Mouse (Mus musculus): Measurements from ENCODE around the gene Nmi. TPM values are rescaled to one million over a fixed set of nuclear protein-coding genes. Genes with fewer than 3 reads are reported as not detected.

The Nmi gene
- total and polyA plus RNA-seq, 3 experiments, result 37.8 to 60.1 (median 51.9) TPM

- dilution Hi-C loops (cut with MboI; ENCODE audit: extremely low pct_ligation_motif_present, extremely low pct_unique_long_range_greater_than_20kb, low sequenced_read_pairs), result no loop called here
- H3K27ac ChIP-seq (ENCODE audit: insufficient read depth, low read depth), result 0 out of 2 replicates have a peak overlapping the region, but pooled peaks have one; percentile 10
- peak overlapping the region; percentile 63 for H3K4me2 ChIP-seq (ENCODE audit: insufficient read depth, low read depth, poor library complexity, severe bottlenecking)
- peaks cover 4 to 34% of the 10 kb centered on the region in 2 experiments; a peak in 3 of 4 replicates for H3K4me1 ChIP-seq (ENCODE audit: control insufficient read depth in 1 of 2, insufficient read depth in 2 of 2)
- TF ChIP-seq MYC (IDR thresholded peaks at IDR 0.05; ENCODE audit: low read depth, low read length) (0 out of 2 replicates have a peak, but pooled peaks have one; percentile 17), MAX (IDR thresholded peaks at IDR 0.05; ENCODE audit: low read length) (peak; percentile 41; the same call in 1 of the 2 replicates), ZNF384 (IDR thresholded peaks at IDR 0.05; ENCODE audit: low read depth, low read length) (no peak), SIN3A (IDR thresholded peaks at IDR 0.05; ENCODE audit: low read length) (0 out of 2 replicates have a peak, but pooled peaks have one; percentile 39), CHD2 (IDR thresholded peaks at IDR 0.05; ENCODE audit: low read length) (no peak), JUN (IDR thresholded peaks at IDR 0.05; ENCODE audit: insufficient read depth, low read depth, low read length) (no peak), GABPA (IDR thresholded peaks at IDR 0.05; ENCODE audit: insufficient replicate concordance, low read depth, low read length) (no peak), JUND (conservative IDR thresholded peaks at IDR 0.05; ENCODE audit: low read depth, low read length) (no peak), MAFK (IDR thresholded peaks at IDR 0.05; ENCODE audit: insufficient replicate concordance, low read length) (no peak), MAZ (IDR thresholded peaks at IDR 0.05; ENCODE audit: low read depth, low read length) (0 out of 2 replicates have a peak, but pooled peaks have one; percentile 28), RCOR1 (conservative IDR thresholded peaks at IDR 0.05; ENCODE audit: low read depth, low read length) (no peak), MXI1 (IDR thresholded peaks at IDR 0.05; ENCODE audit: low read depth, low read length) (peak; percentile 39; the same call in 1 of the 2 replicates)
- H3K36me3 ChIP-seq (replicated peaks in 1 of 2; ENCODE audit: control insufficient read depth in 1 of 2, insufficient read depth in 1 of 2, low read length in 1 of 2), result peaks cover 9 to 35% of the 10 kb centered on the region in 2 experiments
- in situ Hi-C loops (cut with MboI; ENCODE audit: low pct_ligation_motif_present, low pct_unique_long_range_greater_than_20kb, low sequenced_read_pairs), result no loop called here
- peaks cover 3% of the 10 kb centered on the region for H3K9me3 ChIP-seq (replicated peaks; ENCODE audit: low read length)
- no peaks in the 10 kb centered on the region for H3K79me2 ChIP-seq (replicated peaks; ENCODE audit: control insufficient read depth, extremely low read depth, insufficient read depth, poor library complexity, severe bottlenecking)
- no peak for DNase-seq (ENCODE audit: extremely low read depth)
- peak overlapping the region; percentile 73 to 99 (median 80) for H3K4me3 ChIP-seq (replicated peaks in 1 of 3; ENCODE audit: low read depth in 2 of 3, low read length in 2 of 3, poor library complexity in 1 of 3)
- peak overlapping the region; percentile 94 for H3K9ac ChIP-seq (ENCODE audit: insufficient read depth, low read depth)
- H3K27me3 ChIP-seq (replicated peaks), result no peaks in the 10 kb centered on the region
Observed at GRCm38 (mm10) chr2:51933341-51934134, 39.8 kb downstream of the Nmi start.

DNA sequence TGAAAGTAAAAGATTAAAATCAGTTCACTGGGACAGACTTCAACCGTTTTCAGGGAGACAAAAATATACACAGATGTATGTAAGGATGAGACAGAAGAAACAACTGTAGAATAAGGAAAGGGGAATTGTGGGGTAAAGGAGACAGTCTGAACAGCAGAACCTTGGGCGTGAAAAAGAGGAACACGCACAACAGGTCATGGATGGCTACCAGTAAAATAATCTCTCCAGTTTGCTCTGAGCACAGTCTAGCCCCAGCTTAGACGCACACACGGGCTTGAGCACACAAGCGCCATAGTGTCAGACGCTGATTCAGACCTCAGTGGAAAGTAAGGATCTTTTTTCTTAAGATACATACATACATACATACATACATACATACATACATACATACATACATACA, 42.1 kb downstream of the Nmi start:
- in situ Hi-C loops (cut with MboI; ENCODE audit: low pct_ligation_motif_present, low pct_unique_long_range_greater_than_20kb, low sequenced_read_pairs), result no loop called here
- no peak for DNase-seq (ENCODE audit: extremely low read depth)
- dilution Hi-C loops (cut with MboI; ENCODE audit: extremely low pct_ligation_motif_present, extremely low pct_unique_long_range_greater_than_20kb, low sequenced_read_pairs), result no loop called here
- H3K9me3 ChIP-seq (replicated peaks; ENCODE audit: low read length), result peaks cover 3% of the 10 kb centered on the region
- H3K4me3 ChIP-seq (replicated peaks in 1 of 3; ENCODE audit: low read depth in 2 of 3, low read length in 2 of 3, poor library complexity in 1 of 3), result no peak overlapping the region
- H3K4me2 ChIP-seq (ENCODE audit: insufficient read depth, low read depth, poor library complexity, severe bottlenecking), result no peak overlapping the region
- H3K79me2 ChIP-seq (replicated peaks; ENCODE audit: control insufficient read depth, extremely low read depth, insufficient read depth, poor library complexity, severe bottlenecking), result no peaks in the 10 kb centered on the region
- H3K9ac ChIP-seq (ENCODE audit: insufficient read depth, low read depth), result no peak overlapping the region
- H3K36me3 ChIP-seq (replicated peaks in 1 of 2; ENCODE audit: control insufficient read depth in 1 of 2, insufficient read depth in 1 of 2, low read length in 1 of 2), result peaks cover 15 to 55% of the 10 kb centered on the region in 2 experiments
- H3K4me1 ChIP-seq (ENCODE audit: control insufficient read depth in 1 of 2, insufficient read depth in 2 of 2), result peaks cover 4 to 34% of the 10 kb centered on the region in 2 experiments; a peak in 3 of 4 replicates
- H3K27ac ChIP-seq (ENCODE audit: insufficient read depth, low read depth), result no peak overlapping the region
- TF ChIP-seq E2F4 (IDR thresholded peaks at IDR 0.05; ENCODE audit: insufficient replicate concordance, low read depth, low read length) (no peak), NELFE (IDR thresholded peaks at IDR 0.05; ENCODE audit: low read depth, low read length) (no peak), SMC3 (IDR thresholded peaks at IDR 0.05; ENCODE audit: low read depth, low read length) (no peak), ZMIZ1 (IDR thresholded peaks at IDR 0.05; ENCODE audit: low read depth, low read length) (no peak), IRF4 (IDR thresholded peaks at IDR 0.05; ENCODE audit: low read depth, low read length) (no peak), USF1 (IDR thresholded peaks at IDR 0.05; ENCODE audit: low read depth, low read length) (no peak)
- H3K27me3 ChIP-seq (replicated peaks), result no peaks in the 10 kb centered on the region
